In the genomic region with DNA sequence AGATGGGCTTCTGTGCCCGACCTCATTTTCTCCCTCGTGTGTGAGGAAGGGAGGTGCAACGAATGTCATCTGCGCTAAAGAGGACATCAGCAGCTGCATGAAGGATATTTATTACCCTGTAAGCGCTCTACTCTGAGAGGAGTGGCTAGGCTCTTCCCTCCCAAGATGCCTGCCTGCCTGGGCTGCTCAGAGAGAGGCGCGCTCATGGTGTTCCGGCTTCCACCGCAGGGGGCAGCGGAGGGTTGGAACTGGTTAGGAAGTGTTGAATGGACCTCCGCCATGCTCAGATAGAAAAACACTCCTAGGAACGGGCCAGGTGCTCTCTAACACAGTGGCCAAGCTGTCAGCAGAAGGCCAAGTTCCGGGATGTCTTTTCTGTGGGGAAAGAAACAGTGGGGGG, we compare ENCODE assay signal across 8 mouse cellular contexts. TPM values are rescaled to one million over a fixed set of nuclear protein-coding genes. Genes with fewer than 3 reads are reported as not detected.
DNase-seq lines count a peak whose midpoint lies in the region; ATAC-seq lines count a peak whose summit lies in the region.

No protein-coding gene starts in this region.

- peak overlapping the region; percentile 52 for H3K4me2 ChIP-seq in heart, embryonic 12.5 days
- H3K4me2 ChIP-seq in kidney, embryonic 15.5 days = peak overlapping the region; percentile 63
- H3K4me2 ChIP-seq in liver, embryonic 11.5 days = peak overlapping the region; percentile 51

- 4% methylated on average over 13 of the region's 13 CpGs for WGBS in heart, embryonic 12.5 days
- WGBS in kidney, embryonic 15.5 days = 5% methylated on average over 13 of the region's 13 CpGs
- WGBS in liver, embryonic 11.5 days = 7% methylated on average over 13 of the region's 13 CpGs

- H3K27ac ChIP-seq in heart, embryonic 12.5 days (ENCODE audit: poor library complexity, severe bottlenecking) = no peak overlapping the region
- no peak overlapping the region for H3K27ac ChIP-seq in kidney, embryonic 15.5 days
- H3K27ac ChIP-seq in liver, embryonic 11.5 days (ENCODE audit: low read depth, low read length) = no peak overlapping the region

- H3K4me1 ChIP-seq in heart, embryonic 12.5 days (replicated peaks) = 0 out of 2 replicates have a peak, but pooled peaks cover 3% of the 10 kb centered on the region
- peaks cover 15% of the 10 kb centered on the region for H3K4me1 ChIP-seq in kidney, embryonic 15.5 days
- H3K4me1 ChIP-seq in liver, embryonic 11.5 days (replicated peaks; ENCODE audit: control insufficient read depth, insufficient read depth, low read length) = no peaks in the 10 kb centered on the region

- peak; percentile 73; the same call in 1 of the 2 replicates for ATAC-seq in heart, embryonic 12.5 days (ENCODE audit: insufficient number of reproducible peaks, low FRiP score)
- ATAC-seq in kidney, embryonic 15.5 days (replicated peaks; ENCODE audit: low FRiP score) = peak; percentile 82; the same call in 1 of the 2 replicates
- no peak; the same call in 1 of the 2 replicates for ATAC-seq in liver, embryonic 11.5 days (replicated peaks; ENCODE audit: low FRiP score)

- DNase-seq in urinary bladder, postnatal 25 days (ENCODE audit: low spot score) = peak; percentile 67
- no peak for DNase-seq in urinary bladder, postnatal 10 days (ENCODE audit: low spot score)
- peak; percentile 76 for DNase-seq in embryo, embryonic 11.5 days (ENCODE audit: low read depth, low spot score)
- DNase-seq in liver, embryonic 11.5 days (ENCODE audit: low spot score) = peak; percentile 76
- peak; percentile 83 for DNase-seq in neural tube, embryonic 10.5 days (ENCODE audit: extremely low spot score, low spot score)
- DNase-seq in urinary bladder, postnatal 36 days (ENCODE audit: low spot score in 2 of 2) = peak; percentile 49 to 58

- no peak overlapping the region for H3K9ac ChIP-seq in heart, embryonic 12.5 days
- no peak overlapping the region for H3K9ac ChIP-seq in kidney, embryonic 15.5 days
- H3K9ac ChIP-seq in liver, embryonic 11.5 days (ENCODE audit: low read depth, low read length) = no peak overlapping the region

- no peaks in the 10 kb centered on the region for H3K36me3 ChIP-seq in heart, embryonic 12.5 days
- H3K36me3 ChIP-seq in kidney, embryonic 15.5 days = no peaks in the 10 kb centered on the region
- H3K36me3 ChIP-seq in liver, embryonic 11.5 days (ENCODE audit: control insufficient read depth, insufficient read depth, low read length) = no peaks in the 10 kb centered on the region

- H3K4me3 ChIP-seq in heart, embryonic 12.5 days = peak overlapping the region; percentile 20
- H3K4me3 ChIP-seq in kidney, embryonic 15.5 days (replicated peaks) = peak overlapping the region; percentile 37
- H3K4me3 ChIP-seq in liver, embryonic 11.5 days (ENCODE audit: low read depth, low read length) = no peak overlapping the region

- H3K9me3 ChIP-seq in heart, embryonic 12.5 days (replicated peaks) = no peaks in the 10 kb centered on the region
- H3K9me3 ChIP-seq in kidney, embryonic 15.5 days (replicated peaks) = no peaks in the 10 kb centered on the region
- H3K9me3 ChIP-seq in liver, embryonic 11.5 days (ENCODE audit: control insufficient read depth, low read length) = no peaks in the 10 kb centered on the region

- 0 out of 2 replicates have a peak, but pooled peaks cover 8% of the 10 kb centered on the region for H3K27me3 ChIP-seq in heart, embryonic 12.5 days (replicated peaks)
- H3K27me3 ChIP-seq in kidney, embryonic 15.5 days = 0 out of 2 replicates have a peak, but pooled peaks cover under 1% of the 10 kb centered on the region
- H3K27me3 ChIP-seq in liver, embryonic 11.5 days (replicated peaks; ENCODE audit: control insufficient read depth, insufficient read depth, low read length) = no peaks in the 10 kb centered on the region; the same call in none of the 2 replicates

RNA-seq across cellular contexts. Expression of a gene that starts 3.6 kb away (rescaled TPM):
- 2.5 and 2.6 TPM in 2 replicates for polyA plus RNA-seq in heart, embryonic 12.5 days (2016; fragmentation: Nextera tagmentation; extraction: Ambion mirVana)
- polyA plus RNA-seq in kidney, embryonic 15.5 days (2015; fragmentation: Nextera tagmentation; extraction: Ambion mirVana) = 0.38 and 0.55 TPM in 2 replicates
- 0.16 TPM in 1 of 2 replicates, not detected in the other for polyA plus RNA-seq in liver, embryonic 11.5 days (2014; fragmentation: Nextera tagmentation; extraction: Ambion mirVana)

RNA-seq across cellular contexts. Expression of a gene that starts 14.0 kb away (rescaled TPM):
- not detected in 2 replicates for polyA plus RNA-seq in heart, embryonic 12.5 days (2016; fragmentation: Nextera tagmentation; extraction: Ambion mirVana)
- not detected in 2 replicates for polyA plus RNA-seq in kidney, embryonic 15.5 days (2015; fragmentation: Nextera tagmentation; extraction: Ambion mirVana)
- polyA plus RNA-seq in liver, embryonic 11.5 days (2014; fragmentation: Nextera tagmentation; extraction: Ambion mirVana) = not detected in 2 replicates

RNA-seq across cellular contexts. Expression of a gene that starts 18.0 kb away (rescaled TPM):
- not detected in 2 replicates for polyA plus RNA-seq in heart, embryonic 12.5 days (2016; fragmentation: Nextera tagmentation; extraction: Ambion mirVana)
- 0.30 and 0.48 TPM in 2 replicates for polyA plus RNA-seq in kidney, embryonic 15.5 days (2015; fragmentation: Nextera tagmentation; extraction: Ambion mirVana)
- polyA plus RNA-seq in liver, embryonic 11.5 days (2014; fragmentation: Nextera tagmentation; extraction: Ambion mirVana) = not detected in 2 replicates

RNA-seq across cellular contexts. Expression of a gene that starts 54.0 kb away (rescaled TPM):
- 3.6 and 3.8 TPM in 2 replicates for polyA plus RNA-seq in heart, embryonic 12.5 days (2016; fragmentation: Nextera tagmentation; extraction: Ambion mirVana)
- 2.5 and 3.5 TPM in 2 replicates for polyA plus RNA-seq in kidney, embryonic 15.5 days (2015; fragmentation: Nextera tagmentation; extraction: Ambion mirVana)
- 3.0 and 3.8 TPM in 2 replicates for polyA plus RNA-seq in liver, embryonic 11.5 days (2014; fragmentation: Nextera tagmentation; extraction: Ambion mirVana)
